ENCODE assay signal across 8 mouse cellular contexts in genomic region chr8:4212809-4213209, GRCm38 (mm10). TPM values are rescaled to one million over a fixed set of nuclear protein-coding genes. Genes with fewer than 3 reads are reported as not detected.
DNase-seq lines count a peak whose midpoint lies in the region; ATAC-seq and TF ChIP-seq lines count a peak whose summit lies in the region.

No protein-coding gene starts in this region.

- TF ChIP-seq CTCF in kidney, postnatal 0 days (IDR thresholded peaks at IDR 0.05; ENCODE audit: low read depth): no peak

- 0 out of 2 replicates have a peak, but pooled peaks cover 3% of the 10 kb centered on the region for H3K27me3 ChIP-seq in kidney, postnatal 0 days (ENCODE audit: insufficient read depth, low read length)

- H3K36me3 ChIP-seq in kidney, postnatal 0 days (ENCODE audit: insufficient read depth, low read length): 0 out of 2 replicates have a peak, but pooled peaks cover 3% of the 10 kb centered on the region

- peak overlapping the region; percentile 40 for H3K4me3 ChIP-seq in kidney, postnatal 0 days (replicated peaks; ENCODE audit: low read depth, low read length)

- peaks cover 20% of the 10 kb centered on the region for H3K4me1 ChIP-seq in kidney, postnatal 0 days (replicated peaks; ENCODE audit: insufficient read depth, low read length)

- 0% methylated on average over 25 of the region's 25 CpGs for WGBS in kidney, postnatal 0 days

- H3K27ac ChIP-seq in kidney, postnatal 0 days: no peak overlapping the region

- peak; percentile 22 for ATAC-seq in kidney, postnatal 0 days (replicated peaks; ENCODE audit: low FRiP score, low read depth)
- 0 out of 2 replicates have a peak, but pooled peaks have one; percentile 17 for ATAC-seq in megakaryocyte-erythroid progenitor cell, adult 5-6 weeks (replicated peaks; ENCODE audit: low FRiP score, low TSS enrichment, poor library complexity, severe bottlenecking)

- H3K4me2 ChIP-seq in kidney, postnatal 0 days (ENCODE audit: low read length): peak overlapping the region; percentile 83

- intact Hi-C loops in left cerebral cortex, postnatal 25 days (cut with DNase I): no loop called here

- DNase-seq in adrenal gland, postnatal 36 days: peak; percentile 32 to 37
- no peak for DNase-seq in adrenal gland, postnatal 4 days (ENCODE audit: low spot score in 2 of 2)
- peak; percentile 13 to 16 for DNase-seq in urinary bladder, postnatal 36 days (ENCODE audit: low spot score in 2 of 2)
- no peak for DNase-seq in urinary bladder, postnatal 14 days (ENCODE audit: low spot score)
- no peak for DNase-seq in kidney, postnatal 0 days (ENCODE audit: low spot score)
- DNase-seq in left cerebral cortex, postnatal 25 days (ENCODE audit: low spot score in 2 of 2): no peak
- DNase-seq in layer of hippocampus, adult 11-12 months (ENCODE audit: low spot score): no peak

- no peaks in the 10 kb centered on the region for H3K9me3 ChIP-seq in kidney, postnatal 0 days (replicated peaks; ENCODE audit: low read length)

- peak overlapping the region; percentile 50; the same call in 1 of the 2 replicates for H3K9ac ChIP-seq in kidney, postnatal 0 days (ENCODE audit: low read depth, low read length)

RNA-seq across cellular contexts. Expression of gene Prr36, which starts 4.5 kb away (rescaled TPM):
- total RNA-seq in adrenal gland, postnatal 36 days (2021): 1 to 10 TPM; 3.7 to 4.0 TPM
- total RNA-seq in adrenal gland, postnatal 4 days (2021): 10 to 100 TPM in 1 of 2 experiments, 1 to 10 TPM in 1; 9.6 to 10.6 TPM
- polyA plus RNA-seq in kidney, postnatal 0 days (2015; fragmentation: Nextera tagmentation; extraction: Ambion mirVana): 2.8 and 3.0 TPM in 2 replicates
- total RNA-seq in megakaryocyte-erythroid progenitor cell, adult 5-6 weeks (2014; fragmentation: Nextera tagmentation): 0.30 TPM in 1 of 2 replicates, not detected in the other
- total RNA-seq in megakaryocyte-erythroid progenitor cell, adult 5-6 weeks (2017): not detected in 2 replicates
- 10 to 100 TPM; 37.7 to 41.3 TPM for total RNA-seq in left cerebral cortex, postnatal 25 days (2021)

RNA-seq across cellular contexts. Expression of gene Lrrc8e, which starts 13.8 kb away (rescaled TPM):
- 10 to 100 TPM; 21.4 to 24.1 TPM for total RNA-seq in adrenal gland, postnatal 36 days (2021)
- 10 to 100 TPM; 13.6 to 15.2 TPM for total RNA-seq in adrenal gland, postnatal 4 days (2021)
- 1.6 and 1.8 TPM in 2 replicates for polyA plus RNA-seq in kidney, postnatal 0 days (2015; fragmentation: Nextera tagmentation; extraction: Ambion mirVana)
- total RNA-seq in megakaryocyte-erythroid progenitor cell, adult 5-6 weeks (2014; fragmentation: Nextera tagmentation): not detected in 2 replicates
- not detected in 2 replicates for total RNA-seq in megakaryocyte-erythroid progenitor cell, adult 5-6 weeks (2017)
- total RNA-seq in left cerebral cortex, postnatal 25 days (2021): not detected

RNA-seq across cellular contexts. Expression of gene Map2k7, which starts 25.7 kb away (rescaled TPM):
- total RNA-seq in adrenal gland, postnatal 36 days (2021): 10 to 100 TPM; 89.3 to 95.0 TPM
- 100 to 1,000 TPM; 121 to 129 TPM for total RNA-seq in adrenal gland, postnatal 4 days (2021)
- polyA plus RNA-seq in kidney, postnatal 0 days (2015; fragmentation: Nextera tagmentation; extraction: Ambion mirVana): 28.0 and 30.1 TPM in 2 replicates
- 45.9 and 54.5 TPM in 2 replicates for total RNA-seq in megakaryocyte-erythroid progenitor cell, adult 5-6 weeks (2014; fragmentation: Nextera tagmentation)
- total RNA-seq in megakaryocyte-erythroid progenitor cell, adult 5-6 weeks (2017): 28.6 and 36.7 TPM in 2 replicates
- 10 to 100 TPM; 85.7 to 87.5 TPM for total RNA-seq in left cerebral cortex, postnatal 25 days (2021)

RNA-seq across cellular contexts. Expression of gene Gm49320, which starts 25.9 kb away (rescaled TPM):
- total RNA-seq in adrenal gland, postnatal 36 days (2021): 1 to 10 TPM in 1 of 2 experiments, not detected in 1; 1.7 TPM
- total RNA-seq in adrenal gland, postnatal 4 days (2021): 1 to 10 TPM; 4.4 to 6.0 TPM
- polyA plus RNA-seq in kidney, postnatal 0 days (2015; fragmentation: Nextera tagmentation; extraction: Ambion mirVana): 0.97 and 1.2 TPM in 2 replicates
- 0.90 TPM in 1 of 2 replicates, not detected in the other for total RNA-seq in megakaryocyte-erythroid progenitor cell, adult 5-6 weeks (2014; fragmentation: Nextera tagmentation)
- 0.75 TPM in 1 of 2 replicates, not detected in the other for total RNA-seq in megakaryocyte-erythroid progenitor cell, adult 5-6 weeks (2017)
- under 1 TPM; 0.23 to 0.57 TPM for total RNA-seq in left cerebral cortex, postnatal 25 days (2021)

RNA-seq across cellular contexts. Expression of gene Tgfbr3l, which starts 35.2 kb away (rescaled TPM):
- total RNA-seq in adrenal gland, postnatal 36 days (2021): 10 to 100 TPM; 11.1 to 11.5 TPM
- 10 to 100 TPM; 42.4 to 49.1 TPM for total RNA-seq in adrenal gland, postnatal 4 days (2021)
- polyA plus RNA-seq in kidney, postnatal 0 days (2015; fragmentation: Nextera tagmentation; extraction: Ambion mirVana): 2.3 and 2.9 TPM in 2 replicates
- total RNA-seq in megakaryocyte-erythroid progenitor cell, adult 5-6 weeks (2014; fragmentation: Nextera tagmentation): 9.2 and 16.7 TPM in 2 replicates
- 0.61 and 4.1 TPM in 2 replicates for total RNA-seq in megakaryocyte-erythroid progenitor cell, adult 5-6 weeks (2017)
- 1 to 10 TPM; 6.4 to 7.8 TPM for total RNA-seq in left cerebral cortex, postnatal 25 days (2021)

Comparison
In these comparisons a context has a peak if more than half of its experiments do, and no peak if none do; other contexts are left out.
1. DNase-seq: peak in adrenal gland, postnatal 36 days (2 of 2) and urinary bladder, postnatal 36 days (2 of 2); none in adrenal gland, postnatal 4 days (0 of 2), urinary bladder, postnatal 14 days (single experiment), kidney, postnatal 0 days (single experiment), left cerebral cortex, postnatal 25 days (0 of 2) and layer of hippocampus, adult 11-12 months (single experiment).
2. RNA of gene Lrrc8e, which starts 13.8 kb away (total RNA-seq): 21.4 to 24.1 TPM in adrenal gland, postnatal 36 days and 13.6 to 15.2 TPM in adrenal gland, postnatal 4 days; not detected in megakaryocyte-erythroid progenitor cell, adult 5-6 weeks and not detected in left cerebral cortex, postnatal 25 days; every median in the first group is over 10 times any median in the second.